Mouse (Mus musculus) skeletal muscle tissue, adult 2 months (tissue): ENCODE data around the gene Mup21.
"Not testable (repeated sequence)": the region's sequence is repeated elsewhere in the genome, so short reads cannot be mapped to it uniquely, and the experiment has no call there.

ENCODE experiments used
- DNase-seq: peaks from one replicate; pipeline ENCODE4 v3.0.0-alpha.2; 2012; ENCODE audit warnings: low read depth, low spot score

Mup21 gene

DNA sequence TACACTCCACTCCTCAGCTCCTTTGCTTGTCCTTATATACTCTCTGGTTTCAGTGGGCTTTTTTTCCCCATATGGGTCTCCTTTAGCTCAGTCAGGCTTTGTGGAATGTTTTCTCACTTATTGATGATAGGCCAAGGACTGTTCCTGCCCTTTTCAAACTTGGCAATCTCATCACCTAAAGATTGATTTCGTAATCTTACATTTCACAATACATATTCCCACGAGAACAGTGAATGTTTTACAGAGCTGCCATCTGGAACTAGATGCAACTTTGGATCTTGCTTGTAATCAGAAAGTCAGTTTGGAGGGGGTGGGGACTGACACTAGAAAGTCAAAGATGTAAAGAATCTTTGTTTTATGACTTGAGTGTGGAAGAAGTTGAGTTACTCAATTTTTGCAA lies at the start of gene Mup21:
Gene Mup21 (minus strand): TSS at position 53 of the 400 bp plus-strand sequence.
- DNase-seq, result peak; percentile 7

DNA sequence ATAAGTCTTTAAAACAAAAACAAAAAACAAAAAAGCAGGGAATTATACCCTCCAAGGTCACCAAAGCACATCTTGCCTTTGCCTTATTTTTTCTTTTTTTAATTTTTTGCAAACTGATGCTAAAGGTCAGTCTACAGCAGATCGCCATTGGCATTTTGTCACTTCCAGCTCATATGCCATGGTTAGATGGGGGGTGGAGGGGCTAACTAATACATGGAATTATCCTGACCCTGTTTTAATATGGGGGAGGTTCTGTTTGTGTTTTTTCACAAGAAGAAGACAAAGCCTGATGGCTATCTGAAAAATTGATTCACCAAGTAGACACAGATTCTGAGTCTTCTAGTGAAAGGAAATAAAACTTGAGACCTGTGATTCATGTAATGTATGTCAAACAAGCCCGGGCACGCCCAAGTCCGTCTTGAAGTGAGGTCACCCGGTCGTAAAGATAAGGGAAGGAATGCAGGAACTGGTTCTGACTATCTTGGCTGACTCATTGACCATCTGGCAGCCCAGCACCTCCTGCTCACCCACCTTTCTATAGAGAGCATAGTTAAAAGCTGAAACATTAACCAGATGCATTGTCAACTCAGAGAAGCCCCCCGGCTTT lies 49.4 kb upstream of the Mup21 start:
- DNase-seq, result no peak

DNA sequence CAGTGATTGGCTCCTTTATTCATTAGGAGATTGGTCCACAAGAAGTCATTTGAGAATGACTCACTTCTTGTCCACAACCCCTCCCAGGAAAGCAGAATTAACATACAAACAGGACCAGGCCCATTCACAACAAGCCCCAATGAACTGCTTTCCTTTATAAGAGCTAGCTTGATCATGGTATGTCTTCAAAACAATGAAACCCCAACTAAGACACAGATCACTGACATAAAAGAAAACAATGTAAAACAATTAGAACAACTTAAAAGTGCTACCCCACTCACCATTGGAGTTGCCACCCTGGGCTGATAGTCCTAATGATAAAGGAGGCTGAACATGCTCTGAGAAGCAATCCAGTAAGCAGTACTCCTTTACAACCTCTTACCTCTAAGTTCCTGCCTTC lies 38.1 kb upstream of the Mup21 start:
- DNase-seq, result no peak

DNA sequence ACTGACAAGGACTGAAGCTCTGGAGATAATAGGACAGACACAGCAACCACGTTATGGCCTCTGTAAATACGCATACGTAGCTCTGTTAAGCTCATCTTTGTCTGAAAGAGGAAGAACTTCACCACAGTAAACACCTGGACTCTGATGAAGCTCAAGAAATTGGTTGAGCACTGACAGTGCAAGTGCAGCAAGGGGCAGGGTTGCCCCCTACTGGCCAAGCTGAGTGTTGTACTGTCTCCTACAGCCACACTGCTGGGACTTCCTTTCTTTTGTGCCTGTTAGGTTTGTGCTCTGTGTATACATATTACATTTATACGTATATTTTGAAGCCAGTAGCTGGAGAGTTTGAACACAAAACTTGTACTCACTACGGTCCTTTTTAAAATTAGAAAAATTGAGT lies 26.6 kb upstream of the Mup21 start:
- DNase-seq, result no peak

DNA sequence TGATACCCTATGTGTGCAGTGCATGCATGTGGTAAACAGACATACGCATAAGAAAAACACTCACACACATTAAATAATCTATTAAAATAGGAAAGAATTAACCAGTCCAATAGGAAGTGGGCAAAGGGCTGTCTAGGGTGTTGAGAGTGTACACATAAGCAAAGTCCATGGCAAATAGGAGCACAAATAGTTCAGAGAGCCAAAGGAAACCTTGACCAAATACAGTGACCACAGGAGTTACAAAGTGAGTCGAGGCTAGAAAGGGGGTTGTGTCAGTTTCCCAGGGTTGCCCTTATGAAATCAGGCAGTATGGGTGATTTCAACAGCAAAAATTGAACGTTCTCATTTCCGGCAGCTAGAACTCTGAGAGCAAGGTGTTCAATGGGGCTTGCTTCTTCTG lies 23.8 kb upstream of the Mup21 start:
- DNase-seq, result no peak

GRCm38 (mm10) chr4:62167636-62168035 lies 17.0 kb upstream of the Mup21 start:
- not testable (repeated sequence) for DNase-seq

DNA sequence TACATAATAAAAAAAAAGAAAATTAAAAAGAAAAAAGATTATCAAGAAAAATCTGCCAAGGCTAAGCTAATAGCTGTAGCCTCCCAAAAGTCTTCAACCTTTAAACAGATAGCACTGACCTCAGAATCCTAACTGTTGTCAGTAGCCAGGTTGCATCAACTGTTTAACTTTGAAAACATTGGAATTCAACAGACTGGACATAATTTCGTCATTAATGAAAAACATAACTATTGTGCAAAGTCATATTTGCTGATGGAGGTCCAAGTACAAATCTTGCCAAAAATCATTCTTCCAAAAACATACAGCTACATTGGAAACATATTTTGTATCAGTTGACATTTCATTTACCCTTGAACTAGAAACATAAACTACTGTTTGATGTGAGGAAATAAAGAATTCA lies 7.7 kb upstream of the Mup21 start:
- no peak for DNase-seq

DNA sequence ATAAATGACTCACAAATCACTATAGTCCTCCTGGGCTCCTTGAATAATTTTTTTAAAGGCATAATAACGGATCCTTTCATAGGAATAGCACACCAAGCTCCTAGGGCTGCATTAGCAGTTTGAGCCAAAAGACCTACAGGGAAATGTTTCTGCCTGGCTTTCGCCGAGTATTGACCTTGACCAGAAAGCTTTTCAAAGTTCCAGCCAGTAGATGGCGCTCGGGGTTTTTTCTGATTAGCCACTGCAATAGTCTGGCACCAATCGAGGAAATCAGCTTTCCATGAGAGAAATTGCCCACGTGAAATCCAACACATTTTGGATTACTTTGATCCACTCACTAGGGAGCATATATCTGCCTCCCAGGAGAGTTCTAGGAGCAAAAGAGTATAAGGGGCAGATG lies 17.0 kb downstream of the Mup21 start:
- no peak for DNase-seq

- not testable (repeated sequence) for DNase-seq
These were observed 47.3 kb downstream of the Mup21 start for GRCm38 (mm10) chr4:62103366-62103765.
